Mouse (Mus musculus) gastrocnemius, postnatal 36 days (tissue): Measurements from ENCODE around the gene Phtf2. TPM values are rescaled to one million over a fixed set of nuclear protein-coding genes. Genes with fewer than 3 reads are reported as not detected.
A peak's percentile ranks its signal among the peaks of the same experiment; 100 is the strongest.
"Not testable (repeated sequence)": the region's sequence is repeated elsewhere in the genome, so short reads cannot be mapped to it uniquely, and the experiment has no call there.

Experiments
- DNase-seq, 2 experiments: peaks; one replicate each; pipeline ENCODE4 v3.0.0; 2022
- intact Hi-C: fragments of 180-260 bp; cut with DNase I; formaldehyde crosslinking; loops from one replicate; pipeline ENCODE4 v1.15.1; 2025
- total RNA-seq, 2 experiments: library from RNA; stranded (reverse); gene quantifications; 2 replicates each; pipeline ENCODE4 v1.2.3; 2021

Gene Phtf2
- total RNA-seq, 2 experiments from 2014 or later, result 146 to 180 TPM

DNA sequence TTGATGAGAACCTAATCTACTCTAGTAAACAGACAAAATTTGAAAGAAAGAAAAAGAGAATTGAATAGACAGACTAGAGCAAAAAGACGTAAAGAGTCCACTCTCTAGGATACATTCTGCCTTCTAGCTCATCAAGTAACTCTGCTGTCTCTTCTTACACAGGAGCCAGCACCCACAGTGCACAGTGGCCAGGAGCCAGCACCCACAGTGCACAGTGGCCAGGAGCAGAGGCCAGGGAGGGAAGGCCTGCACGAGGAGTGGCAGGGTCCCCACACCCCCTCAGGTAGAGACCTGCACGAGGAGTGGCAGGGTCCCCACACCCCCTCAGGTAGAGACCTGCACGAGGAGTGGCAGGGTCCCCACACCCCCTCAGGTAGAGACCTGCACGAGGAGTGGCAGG is 95.5 kb downstream of the Phtf2 start:
- DNase-seq, intact Hi-C loops: not testable (repeated sequence)

DNA sequence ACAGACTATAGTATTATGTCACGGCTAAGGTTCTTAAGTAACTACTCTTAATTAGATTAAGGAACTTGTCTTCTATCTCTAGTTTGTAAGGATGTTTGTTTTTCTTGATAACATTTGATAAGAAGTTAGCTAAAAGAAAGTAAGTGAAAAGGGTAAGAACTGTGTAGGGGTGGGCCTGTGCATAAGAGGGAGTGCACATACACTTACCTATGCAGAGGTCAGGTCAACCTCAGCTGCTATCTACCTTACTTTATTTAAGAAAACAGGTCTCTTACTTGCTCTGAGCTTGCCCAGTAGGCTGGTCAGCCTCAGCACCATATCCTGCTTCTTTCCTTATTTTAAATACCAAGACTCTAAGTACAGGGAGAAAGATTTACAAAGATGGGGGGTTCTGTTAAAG is 100.8 kb downstream of the Phtf2 start:
- no peak for DNase-seq
- intact Hi-C loops, result no loop called here

DNA sequence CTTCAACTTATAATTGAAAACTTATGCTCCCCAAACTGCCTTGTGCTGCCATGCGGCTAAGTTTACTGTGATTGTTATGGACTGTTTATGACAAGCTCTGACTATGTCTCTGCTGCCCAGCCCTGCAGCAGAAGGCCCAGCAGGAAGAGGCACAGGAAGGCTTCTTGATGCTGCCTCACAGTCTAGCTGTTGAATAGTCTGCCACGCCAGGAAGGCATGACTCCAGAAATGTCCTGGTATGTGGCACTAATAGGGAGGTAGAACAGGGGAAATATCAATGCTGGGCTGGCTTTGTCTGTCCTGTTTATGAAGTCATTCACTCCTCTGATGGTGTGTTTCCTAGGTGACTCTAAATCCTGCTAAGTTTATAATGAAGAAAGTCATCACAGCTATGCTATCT is 102.7 kb downstream of the Phtf2 start:
- DNase-seq, result no peak
- intact Hi-C loops, result no loop called here

DNA sequence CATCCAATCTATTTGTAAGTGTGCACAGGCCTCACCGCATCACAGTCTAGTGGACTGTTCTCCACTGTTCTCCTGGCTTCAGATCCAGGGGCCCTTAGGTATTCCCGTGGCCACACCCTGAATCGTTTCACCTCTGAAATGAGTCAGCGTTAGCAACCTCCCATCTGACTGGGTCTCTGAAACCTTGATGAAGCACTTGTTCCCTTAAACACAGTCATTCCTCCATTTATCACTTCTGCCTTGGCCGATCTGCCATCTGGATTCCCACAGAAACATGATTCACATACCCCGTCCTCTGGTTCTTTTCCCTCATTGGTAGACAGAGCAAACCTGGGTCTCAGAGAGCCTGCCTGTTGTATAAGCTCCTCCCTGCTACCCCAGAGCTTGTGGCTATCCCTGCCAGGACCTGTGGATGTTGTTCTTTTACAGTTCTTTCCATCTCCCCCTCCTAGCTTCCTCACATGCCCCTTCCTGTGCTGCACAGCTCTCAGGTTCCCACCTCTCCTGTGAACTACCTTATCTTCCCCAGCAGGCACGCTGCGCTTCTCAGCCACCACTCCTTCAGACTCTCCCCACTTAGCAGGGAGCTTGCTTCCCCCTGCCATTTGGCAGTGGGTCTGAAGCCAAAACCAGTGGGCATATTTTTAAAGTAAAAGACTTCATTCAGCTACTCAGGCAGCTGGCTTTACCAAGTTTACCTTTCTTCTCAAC is 103.5 kb downstream of the Phtf2 start:
- intact Hi-C loops, result no loop called here
- DNase-seq, result no peak

DNA sequence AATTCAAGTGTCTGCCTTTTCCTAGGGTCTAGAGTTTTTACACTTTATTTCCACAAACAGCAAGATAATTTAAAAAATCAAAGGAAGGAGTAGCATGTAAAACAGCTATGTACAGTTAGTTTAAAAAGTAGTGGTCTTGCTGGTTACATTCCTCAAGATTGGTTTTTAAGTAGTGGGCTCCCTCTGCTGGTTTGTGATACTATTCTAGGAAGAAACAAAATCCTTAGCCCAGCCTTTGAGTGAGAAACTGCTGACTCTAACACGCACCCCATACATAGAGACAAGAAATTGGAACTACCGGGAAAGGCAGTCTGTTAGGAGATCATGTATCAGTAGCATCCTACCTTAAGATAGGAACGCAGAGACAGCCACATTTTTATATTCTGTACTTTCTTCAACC is 108.6 kb downstream of the Phtf2 start:
- intact Hi-C loops, result loop anchor here (2.0 kb wide), 1 partner anchor 71 kb away; no protein-coding TSS in a partner anchor
- DNase-seq, result no peak

DNA sequence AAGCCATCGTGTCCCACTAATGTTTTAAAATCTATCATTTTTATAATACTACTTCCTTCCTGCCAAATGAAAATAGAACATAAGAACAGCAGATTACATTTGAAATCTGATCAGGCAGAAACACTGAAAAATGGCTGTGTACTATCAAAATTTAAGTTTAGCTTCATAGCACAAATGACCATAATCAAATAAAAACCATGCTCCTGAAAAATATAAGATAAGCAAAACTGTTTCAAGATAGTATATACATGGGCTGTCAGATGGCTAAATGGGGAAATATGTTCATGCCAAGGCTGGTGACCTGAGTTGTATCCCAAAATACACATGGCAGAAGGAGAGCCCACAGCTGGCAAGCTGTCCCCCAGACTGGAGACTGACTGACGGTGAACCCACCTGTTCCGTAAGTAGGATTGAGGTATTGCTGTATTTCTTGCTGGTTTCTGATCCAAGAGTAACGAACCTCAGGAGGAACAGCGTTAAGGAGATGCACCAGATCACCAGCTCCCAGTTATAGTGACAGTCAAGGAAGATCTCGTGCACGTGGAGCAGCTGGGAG is 116.5 kb downstream of the Phtf2 start:
- intact Hi-C loops, result no loop called here
- peak in 1 of 2 experiments; percentile 24 for DNase-seq

DNA sequence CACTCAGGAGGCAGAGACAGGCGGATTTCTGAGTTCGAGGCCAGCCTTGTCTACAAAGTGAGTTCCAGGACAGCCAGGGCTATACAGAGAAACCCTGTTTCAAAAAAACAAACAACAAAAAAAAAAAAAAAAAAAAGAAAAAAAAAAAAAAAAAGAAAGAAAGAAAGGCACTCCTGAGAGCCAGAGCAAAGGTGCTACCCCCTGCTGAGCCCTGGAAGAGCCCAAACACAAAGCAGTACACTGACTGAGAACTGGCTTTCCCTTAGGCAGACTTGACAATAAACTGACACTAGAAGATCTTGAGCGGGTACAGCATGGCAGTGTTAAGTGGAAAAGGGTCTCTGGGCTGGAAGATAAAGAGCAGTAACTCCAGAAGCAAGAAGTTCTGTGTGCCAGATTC is 119.5 kb downstream of the Phtf2 start:
- DNase-seq, intact Hi-C loops: not testable (repeated sequence)

DNA sequence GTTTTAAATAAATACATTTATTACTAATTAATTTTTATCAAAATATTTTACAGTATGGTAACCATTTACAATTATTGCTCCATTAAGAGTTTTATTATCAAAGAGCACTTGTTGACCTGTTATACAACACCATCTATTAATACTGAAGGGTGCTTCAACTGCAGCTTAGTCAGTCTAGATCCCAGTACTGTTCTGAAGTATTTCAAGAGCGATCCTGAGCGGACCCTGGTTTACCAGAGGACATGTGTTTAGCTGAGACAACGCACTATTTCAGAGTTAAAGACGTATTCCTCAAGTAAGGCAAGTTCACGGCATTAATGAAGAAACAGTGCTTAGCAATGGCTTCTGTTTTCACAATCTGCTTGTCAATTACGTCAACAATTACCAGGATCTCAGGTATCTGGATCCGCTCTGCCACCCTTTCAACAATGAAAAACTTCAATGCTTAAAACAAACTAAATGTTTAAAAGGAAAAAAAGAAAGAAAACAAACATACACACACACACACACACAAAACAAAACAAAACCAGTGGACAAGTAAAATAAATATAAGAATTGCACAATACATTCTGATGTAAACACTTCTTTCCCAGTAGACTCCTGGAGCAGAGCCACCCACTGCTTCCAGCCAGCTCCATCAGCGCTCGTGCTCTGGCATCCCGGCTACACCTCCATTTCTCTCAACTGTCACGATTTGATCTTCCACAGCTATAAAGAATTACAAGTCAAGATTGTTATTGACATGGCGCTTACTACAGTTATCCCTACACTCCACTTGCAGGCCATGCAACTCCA is 121.4 kb downstream of the Phtf2 start:
- intact Hi-C loops, result no loop called here

DNA sequence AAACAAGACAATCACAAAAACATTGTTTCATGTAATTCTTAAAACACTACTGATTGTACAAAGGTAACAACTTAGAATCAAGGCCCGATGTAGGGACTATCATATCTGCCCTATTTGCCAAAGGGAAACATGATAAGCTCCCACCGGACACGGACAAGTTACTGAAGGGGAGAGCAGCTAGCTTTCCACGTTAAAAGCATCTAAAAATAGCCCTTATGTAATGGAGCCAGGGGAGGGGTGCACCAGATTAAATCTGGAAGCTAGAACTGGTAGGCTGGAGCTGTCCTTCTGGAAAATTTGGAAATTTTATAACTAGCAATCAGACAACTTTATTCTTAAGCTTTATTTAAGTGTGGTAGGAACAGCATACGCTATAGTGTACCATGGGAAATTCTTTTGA is 122.2 kb downstream of the Phtf2 start:
- DNase-seq, result no peak
- intact Hi-C loops, result loop anchor here (5.0 kb wide), 1 partner anchor 37 kb away; no protein-coding TSS in a partner anchor

More for the DNA sequence above, 121.4 kb downstream of the Phtf2 start:
- DNase-seq, result no peak

DNA sequence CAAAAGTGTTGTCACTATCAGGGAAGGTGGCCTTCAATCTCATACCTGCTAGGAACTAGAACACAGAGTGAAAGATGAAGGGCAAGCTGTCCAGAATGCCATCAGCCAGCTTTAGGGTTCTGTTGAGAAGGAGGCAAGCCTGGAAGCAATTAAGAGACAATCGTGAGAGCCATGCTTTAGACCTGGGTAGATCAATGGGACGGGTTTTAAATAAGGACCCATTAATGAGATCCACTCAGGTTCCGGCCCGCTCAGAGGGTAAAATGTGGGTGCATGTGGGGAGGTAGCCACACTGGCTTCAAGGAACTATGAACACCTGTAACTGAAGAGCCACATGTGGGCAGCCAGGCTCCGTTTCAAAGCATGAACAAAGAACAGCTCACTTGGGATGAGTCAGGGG is 128.0 kb downstream of the Phtf2 start:
- intact Hi-C loops, result no loop called here
- DNase-seq, result no peak

DNA sequence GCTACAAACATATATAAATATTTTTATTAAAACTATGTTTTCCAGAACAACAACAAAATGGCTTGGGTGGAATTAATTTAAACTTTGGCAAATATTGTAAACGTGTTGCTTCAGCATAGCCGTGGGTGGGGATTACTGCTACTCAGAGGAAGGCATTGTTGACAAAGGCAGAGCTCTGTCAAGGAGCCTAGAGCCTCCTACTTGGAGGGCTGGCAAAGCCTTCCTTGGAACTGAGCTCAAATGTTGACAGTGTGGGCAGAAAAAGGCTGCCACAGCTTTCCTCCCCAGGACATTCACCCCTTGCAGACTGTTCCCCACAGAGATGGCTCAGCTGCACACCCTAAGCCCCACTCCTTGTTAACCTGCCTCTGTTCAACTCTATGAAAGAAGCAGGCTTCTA is 128.8 kb downstream of the Phtf2 start:
- DNase-seq, result no peak
- intact Hi-C loops, result no loop called here

DNA sequence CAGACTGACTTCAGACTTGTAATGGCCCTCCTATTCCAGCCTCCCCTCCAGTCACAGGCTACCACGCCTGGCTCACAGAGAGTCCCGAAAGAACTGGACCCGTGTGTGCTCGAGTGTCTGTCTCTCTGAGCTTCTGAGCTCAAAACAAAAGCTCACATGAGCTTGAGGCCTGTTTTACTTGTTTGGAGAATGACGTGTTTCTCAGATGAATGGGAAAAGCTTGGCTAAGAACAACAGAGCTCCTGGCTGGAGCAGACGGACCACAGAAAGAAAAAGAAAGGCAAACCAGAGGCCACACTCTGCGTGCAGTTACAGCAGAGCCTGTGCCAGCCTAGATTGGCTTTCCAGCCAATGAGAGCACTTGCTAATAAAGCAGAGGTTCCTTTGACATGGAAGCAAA is 130.2 kb downstream of the Phtf2 start:
- DNase-seq, result peak; percentile 9 to 21
- intact Hi-C loops, result no loop called here

DNA sequence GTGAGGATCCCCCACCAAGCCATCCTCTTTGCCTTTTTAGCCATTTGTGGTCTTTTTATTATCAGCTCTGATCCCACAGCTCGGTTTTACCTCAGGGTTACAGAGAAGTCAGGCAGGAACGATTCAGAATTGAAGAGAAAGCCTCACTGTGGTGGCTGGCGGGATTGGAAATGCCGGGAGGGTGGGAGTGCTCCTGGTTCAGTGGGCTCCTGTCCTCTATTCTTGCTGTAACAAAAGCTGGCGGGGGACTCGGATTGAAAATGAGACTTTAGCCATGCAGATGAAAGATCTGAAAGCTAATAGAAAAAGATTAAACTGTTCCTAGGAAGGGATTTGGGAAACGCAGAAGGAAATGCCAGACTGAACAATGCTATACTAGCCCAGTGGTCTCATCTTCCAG is 130.9 kb downstream of the Phtf2 start:
- DNase-seq, result no peak
- intact Hi-C loops, result no loop called here

DNA sequence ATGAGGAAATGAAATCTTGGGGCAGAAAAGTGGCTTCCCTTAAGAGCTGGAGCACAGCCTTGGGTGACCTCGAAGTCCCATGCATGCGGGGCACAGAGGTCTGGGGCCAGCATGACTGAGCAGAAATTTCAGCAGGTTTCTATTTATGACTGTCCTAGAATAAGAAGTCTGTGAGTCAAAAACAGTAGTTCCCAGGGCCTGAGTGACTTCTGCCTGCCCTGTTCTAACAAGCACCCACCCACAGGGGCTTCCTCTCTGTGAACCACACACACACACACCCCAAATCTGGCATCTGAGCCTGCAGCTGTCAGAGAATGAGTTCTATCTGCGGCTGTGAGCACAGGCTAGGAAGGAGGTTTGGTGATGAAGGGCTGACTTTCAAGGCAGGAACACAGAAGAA is 132.4 kb downstream of the Phtf2 start:
- intact Hi-C loops, result no loop called here
- no peak for DNase-seq

DNA sequence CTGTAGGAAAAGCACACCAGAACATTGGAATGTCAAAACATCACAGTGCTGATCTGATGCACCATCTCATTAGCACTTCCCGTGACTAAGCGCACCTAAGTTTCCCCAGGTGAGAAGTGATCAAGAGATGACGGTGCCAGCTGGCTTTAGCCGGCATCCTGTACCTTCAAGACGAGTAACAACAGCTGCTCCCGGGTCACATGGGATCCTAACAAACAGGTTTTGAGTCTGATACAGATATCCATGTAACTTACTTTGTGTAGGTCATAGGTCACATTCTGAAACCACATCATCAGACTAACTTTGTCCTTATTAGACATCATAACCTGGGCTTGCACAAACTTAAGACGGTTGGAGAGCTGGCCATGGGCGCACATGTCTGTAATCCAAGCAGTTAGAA is 133.1 kb downstream of the Phtf2 start:
- intact Hi-C loops, result no loop called here
- DNase-seq, result no peak

DNA sequence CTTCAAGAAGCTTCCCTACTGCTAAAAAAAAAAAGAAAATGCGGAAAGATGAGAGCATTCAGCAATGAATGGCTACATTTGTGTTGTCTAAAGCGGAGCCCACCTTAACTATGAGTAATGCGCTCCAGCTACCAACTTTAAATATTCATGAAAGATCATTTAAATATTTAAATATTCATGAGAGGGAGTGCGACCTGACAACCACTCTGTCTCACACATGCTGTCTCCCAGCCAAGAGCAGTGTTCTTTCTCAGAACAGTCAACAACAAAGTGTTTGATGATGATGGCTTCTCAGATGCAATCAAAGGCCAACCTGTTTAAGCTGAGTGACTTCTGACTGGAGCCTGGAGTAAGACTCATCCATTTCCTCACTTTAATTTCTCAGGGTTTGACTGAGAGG is 133.8 kb downstream of the Phtf2 start:
- intact Hi-C loops, result no loop called here
- no peak for DNase-seq

DNA sequence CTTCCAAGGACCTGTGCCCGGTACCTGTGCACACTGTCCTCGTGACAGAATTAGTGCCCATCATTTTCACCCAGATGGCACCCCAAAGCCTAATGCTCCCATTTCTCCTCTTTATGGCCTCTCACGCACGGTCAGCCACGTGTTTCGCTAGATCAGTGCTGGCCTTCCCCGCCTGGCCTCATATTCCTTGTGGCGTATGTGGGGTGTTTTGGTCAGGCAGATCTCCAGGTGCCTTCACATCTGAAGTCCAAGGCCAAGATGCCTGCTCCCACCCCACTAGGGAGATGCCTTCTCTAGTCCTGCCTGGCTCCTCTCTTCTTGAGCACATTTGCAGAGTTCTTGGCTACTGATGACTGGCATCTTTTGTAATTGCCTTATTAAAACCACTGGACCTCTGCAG is 140.0 kb downstream of the Phtf2 start:
- intact Hi-C loops, result no loop called here
- no peak for DNase-seq

DNA sequence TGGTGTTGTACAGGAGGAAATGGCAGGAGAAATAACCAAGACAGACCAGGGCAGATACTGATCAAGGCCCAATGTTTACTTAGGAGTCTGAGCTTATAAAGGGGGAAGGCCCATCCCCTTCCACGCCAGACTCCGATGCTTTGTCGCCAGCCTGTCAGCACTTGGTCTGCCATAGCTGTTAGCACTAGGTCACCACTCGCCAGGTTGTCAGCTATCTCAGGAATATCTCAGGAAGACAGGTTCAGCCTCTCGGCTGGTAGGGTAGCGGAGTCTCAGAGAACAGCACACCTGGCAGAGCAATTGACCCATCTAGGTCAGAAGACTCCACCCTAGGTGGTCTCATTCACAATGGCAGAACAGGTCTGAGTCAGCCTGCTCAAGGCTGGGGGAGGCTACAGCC is 140.7 kb downstream of the Phtf2 start:
- intact Hi-C loops, result no loop called here
- no peak for DNase-seq

DNA sequence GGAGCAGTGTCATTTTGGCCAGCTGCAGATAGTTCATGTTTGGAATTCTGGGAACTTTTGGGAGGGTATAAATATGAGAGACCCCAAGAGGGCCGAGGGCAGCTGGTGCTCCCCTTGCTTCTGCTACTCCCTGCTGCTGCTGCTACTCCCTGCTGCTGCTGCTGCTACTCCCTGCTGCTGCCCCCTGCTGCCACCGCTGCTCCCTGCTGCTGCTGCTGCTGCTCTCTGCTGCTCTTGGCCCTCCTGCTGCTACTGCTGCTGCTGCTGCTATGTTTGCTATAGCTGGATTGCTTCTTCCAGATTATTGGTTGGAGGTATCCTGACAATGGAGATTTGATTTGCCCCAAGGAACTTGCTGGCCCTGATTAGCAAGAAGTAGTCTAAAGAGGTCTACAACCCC is 143.1 kb downstream of the Phtf2 start:
- intact Hi-C loops, result no loop called here
- DNase-seq, result no peak

DNA sequence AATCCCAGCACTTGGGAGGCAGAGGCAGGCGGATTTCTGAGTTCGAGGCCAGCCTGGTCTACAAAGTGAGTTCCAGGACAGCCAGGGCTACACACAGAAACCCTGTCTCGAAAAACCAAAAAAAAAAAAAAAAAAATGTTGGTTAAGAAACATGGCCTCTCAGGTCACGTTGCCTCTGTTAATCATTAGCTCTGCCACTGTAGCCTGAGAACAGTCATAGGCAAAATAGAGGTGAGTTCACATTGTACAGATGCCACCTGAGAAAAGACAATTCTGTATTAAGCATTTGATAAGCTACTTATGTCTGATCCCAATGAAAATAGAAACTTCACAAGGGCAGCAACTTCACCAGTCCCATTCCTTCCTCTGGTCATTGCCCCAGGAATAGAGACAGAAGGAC is 158.7 kb downstream of the Phtf2 start:
- intact Hi-C loops, result loop anchor here (5.0 kb wide), 1 partner anchor 34 kb away; no protein-coding TSS in a partner anchor
- DNase-seq, result not testable (repeated sequence)

DNA sequence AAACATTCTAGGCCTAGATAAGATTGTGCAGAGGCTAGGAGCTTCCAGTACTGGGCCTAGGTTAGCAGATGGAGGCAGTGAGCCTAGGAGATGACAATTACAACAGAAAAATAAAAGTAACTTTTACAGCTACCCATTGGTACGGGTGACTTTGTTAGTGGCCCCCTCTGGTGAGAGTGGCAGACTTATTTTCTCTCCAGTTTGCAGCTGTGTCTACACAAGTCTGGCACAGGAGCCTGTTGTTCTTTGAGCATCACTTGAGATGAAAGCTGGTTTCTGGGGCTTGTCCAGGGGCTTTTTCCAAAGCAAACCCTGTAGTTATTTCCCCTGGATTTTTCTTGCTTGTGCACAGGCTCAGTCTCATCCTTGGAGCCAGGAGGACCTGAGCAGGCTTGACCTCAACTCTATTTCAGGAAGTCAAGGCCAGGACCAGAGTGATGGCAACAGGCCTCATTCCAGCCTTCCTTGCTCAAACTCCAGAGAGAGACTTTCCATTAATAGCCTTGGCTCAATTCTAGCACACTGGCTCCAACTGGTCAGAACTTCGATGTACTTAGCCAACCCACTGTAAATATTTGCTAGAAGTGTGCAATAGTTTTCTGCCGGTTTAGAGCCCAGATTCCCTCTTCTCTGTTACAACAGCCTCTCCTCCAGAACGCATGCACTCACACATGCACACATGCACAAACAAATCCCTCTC is 161.6 kb downstream of the Phtf2 start:
- intact Hi-C loops, result loop anchor here (5.0 kb wide), 1 partner anchor 37 kb away; no protein-coding TSS in a partner anchor
- peak; percentile 29 to 35 for DNase-seq
